Mouse (Mus musculus): ENCODE measurements around the gene Scml4.

Scml4 gene

GRCm38 (mm10) chr10:42999324-42999723 is 139.2 kb downstream of the Scml4 start:
- no peak for DNase-seq

GRCm38 (mm10) chr10:43001433-43001832 is 141.3 kb downstream of the Scml4 start:
- no peak for DNase-seq

GRCm38 (mm10) chr10:43002066-43002678 is 142.0 kb downstream of the Scml4 start:
- DNase-seq = no peak

- no peak for DNase-seq
Observed at GRCm38 (mm10) chr10:43002721-43003465, 142.7 kb downstream of the Scml4 start.

GRCm38 (mm10) chr10:43003466-43003757 is 143.2 kb downstream of the Scml4 start:
- DNase-seq = no peak

- no peak for DNase-seq
Observed at GRCm38 (mm10) chr10:43004174-43004734, 144.1 kb downstream of the Scml4 start.

- no peak for DNase-seq
Observed at GRCm38 (mm10) chr10:43005031-43005430, 144.9 kb downstream of the Scml4 start.

- DNase-seq = no peak
Observed at GRCm38 (mm10) chr10:43005677-43006076, 145.5 kb downstream of the Scml4 start.

- no peak for DNase-seq
Observed at GRCm38 (mm10) chr10:43006534-43006933, 146.4 kb downstream of the Scml4 start.

- no peak for DNase-seq
Observed at GRCm38 (mm10) chr10:43008116-43008515, 147.9 kb downstream of the Scml4 start.

Measured in cerebellum, postnatal 14 days (tissue).